Mouse (Mus musculus) hematopoietic stem cell, adult 5-6 weeks (primary cell): ENCODE data around the gene Gid8. TPM values are rescaled to one million over a fixed set of nuclear protein-coding genes. Genes with fewer than 3 reads are reported as not detected.
"Not testable (repeated sequence)": the region's sequence is repeated elsewhere in the genome, so short reads cannot be mapped to it uniquely, and the experiment has no call there.

Experiments
- ATAC-seq, 2 experiments: fragments of 125-278 bp in 1 of 2; replicated peaks in 1 of 2; 2 replicates each; pipeline ENCODE4 v1.8.0; 2016 to 2017; ENCODE audit warnings: inconsistent platforms in 2 of 2, mild to moderate bottlenecking in 2 of 2, moderate number of reproducible peaks in 2 of 2, low read depth in 1 of 2, moderate TSS enrichment in 1 of 2; ENCODE audit not compliant: low FRiP score in 2 of 2, poor library complexity in 2 of 2, severe bottlenecking in 2 of 2, insufficient read depth in 1 of 2, low TSS enrichment in 1 of 2
- total RNA-seq: library from RNA; stranded (forward); fragments of 172-1452, 232-1000 nt; gene quantifications from 2 replicates; pipeline ENCODE4 v1.2.3, GENCODE M21; 2017

Gid8 gene
- total RNA-seq, 1 experiment from 2014 or later: 78.0 TPM

- 0 out of 4 replicates have a peak, but pooled peaks have one; percentile 15 to 20 for ATAC-seq
These were observed 4.9 kb upstream of the Gid8 start for GRCm38 (mm10) chr2:180705066-180705465.

DNA sequence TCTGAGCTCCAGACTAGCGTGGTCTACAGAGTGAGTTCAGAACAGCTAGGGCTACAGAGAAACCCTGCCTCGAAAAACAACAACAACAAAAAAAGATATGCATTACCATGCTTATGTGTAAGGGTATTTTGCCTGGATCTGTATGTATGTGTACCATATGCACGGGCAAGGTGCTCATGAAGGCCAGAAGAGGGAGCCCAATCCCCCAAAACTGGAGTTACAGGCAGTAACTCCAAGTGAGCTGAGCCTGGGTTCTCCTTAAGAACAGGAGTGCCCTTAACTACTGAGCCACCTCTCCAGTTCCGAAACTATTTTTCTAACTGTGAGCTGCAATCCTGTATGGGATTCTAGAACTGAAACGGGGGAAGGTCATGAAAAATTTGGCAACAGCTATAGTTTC, 3.9 kb upstream of the Gid8 start:
- ATAC-seq: no peak

- 0 out of 4 replicates have a peak, but pooled peaks of 1 of the 2 experiments have one; percentile 3 for ATAC-seq
These were observed 644 bp upstream of the Gid8 start for GRCm38 (mm10) chr2:180709023-180709922.

DNA sequence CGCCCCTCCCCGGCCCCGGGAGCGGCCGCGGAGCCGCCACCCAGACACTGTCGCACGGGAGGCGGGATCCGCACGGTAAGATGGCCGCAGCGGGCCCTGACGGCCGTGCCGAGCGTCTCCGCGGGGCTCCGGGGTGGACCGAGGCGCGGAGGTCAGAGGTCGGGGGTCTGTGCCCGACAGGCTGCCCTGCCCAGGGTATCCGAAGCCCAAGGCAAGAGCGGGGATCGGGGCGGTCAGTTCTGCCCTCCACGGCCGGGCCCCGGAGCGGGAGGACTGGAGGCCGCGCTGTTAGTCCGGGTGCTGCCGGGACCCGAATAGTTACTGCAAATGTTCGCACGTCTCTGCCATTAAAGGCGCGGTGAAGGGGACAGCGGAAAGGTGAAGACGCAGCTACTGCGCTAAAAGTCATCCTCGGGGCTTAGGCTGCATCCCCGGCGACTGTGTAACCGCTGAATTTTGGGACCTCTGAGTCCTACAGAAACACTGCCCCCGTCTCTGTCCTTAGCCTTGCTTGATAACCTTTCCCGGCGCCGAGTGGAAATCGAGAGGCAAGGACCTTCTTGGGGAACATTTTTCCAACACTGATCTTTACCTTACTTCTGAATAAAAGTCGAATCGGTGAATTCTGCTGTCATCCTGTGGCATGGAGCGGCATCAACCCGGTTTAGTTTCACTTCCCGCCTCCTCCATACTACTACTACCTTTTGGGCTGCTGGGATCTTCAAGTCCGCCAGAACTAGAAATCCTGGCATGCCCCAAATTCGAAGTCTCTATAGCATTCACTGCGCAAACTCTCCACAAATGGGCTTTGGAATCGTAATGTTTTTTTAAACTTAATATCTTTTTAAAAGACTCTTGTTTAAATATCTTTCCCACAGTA, 599 bp downstream of the Gid8 start:
- no peak for ATAC-seq

DNA sequence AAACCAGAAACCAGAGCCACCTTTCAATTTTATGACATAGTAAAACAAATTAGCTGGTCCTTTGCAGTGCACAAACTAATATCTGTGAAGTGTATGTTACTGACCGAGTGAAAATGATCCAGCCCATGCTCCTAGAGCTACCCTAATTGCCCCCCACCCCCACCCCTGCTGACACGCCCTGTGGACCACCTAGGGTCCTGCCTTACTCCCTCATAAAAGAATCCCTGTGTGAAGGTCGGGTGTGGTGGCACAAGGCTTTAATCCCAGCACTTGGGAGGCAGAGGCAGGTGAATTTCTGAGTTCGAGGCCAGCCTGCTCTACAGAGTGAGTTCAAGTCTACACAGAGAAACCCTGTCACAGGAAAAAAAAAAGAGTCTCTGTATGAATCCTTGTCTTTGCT, 1.6 kb downstream of the Gid8 start:
- ATAC-seq: no peak

- peak in 1 of 2 experiments; percentile 14; a peak in 1 of 4 replicates for ATAC-seq
These were observed 2.2 kb downstream of the Gid8 start for GRCm38 (mm10) chr2:180712037-180712689.

DNA sequence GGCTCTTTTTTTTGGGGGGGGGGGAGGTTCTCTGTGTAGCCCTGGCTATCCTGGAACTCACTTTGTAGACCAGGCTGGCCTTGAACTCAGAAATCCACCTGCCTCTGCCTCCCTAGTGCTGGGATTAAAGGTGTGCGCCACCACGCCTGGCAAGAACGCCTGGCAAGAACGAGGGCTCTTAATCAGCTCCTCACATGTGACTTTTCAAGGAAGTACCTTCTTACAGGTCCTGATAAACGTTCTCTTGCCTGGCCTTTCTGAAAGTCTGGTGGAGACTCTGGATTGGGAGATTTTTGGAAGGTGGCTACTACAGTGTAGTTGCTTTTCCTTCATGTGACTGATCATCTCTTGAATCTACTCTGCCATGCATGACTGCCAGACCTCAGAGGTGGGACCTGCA, 12.8 kb downstream of the Gid8 start:
- ATAC-seq: not testable (repeated sequence)

- ATAC-seq: no peak
These were observed 13.9 kb downstream of the Gid8 start for GRCm38 (mm10) chr2:180723865-180724264.

GRCm38 (mm10) chr2:180724585-180725413, 14.9 kb downstream of the Gid8 start, which contains the start of gene Slc17a9:
Slc17a9 (plus strand) TSS chr2:180725263.
- ATAC-seq: peak; percentile 80 to 87

GRCm38 (mm10) chr2:180725414-180725778, 15.5 kb downstream of the Gid8 start:
- ATAC-seq: no peak

- no peak for ATAC-seq
These were observed 16.1 kb downstream of the Gid8 start for GRCm38 (mm10) chr2:180725856-180726629.

DNA sequence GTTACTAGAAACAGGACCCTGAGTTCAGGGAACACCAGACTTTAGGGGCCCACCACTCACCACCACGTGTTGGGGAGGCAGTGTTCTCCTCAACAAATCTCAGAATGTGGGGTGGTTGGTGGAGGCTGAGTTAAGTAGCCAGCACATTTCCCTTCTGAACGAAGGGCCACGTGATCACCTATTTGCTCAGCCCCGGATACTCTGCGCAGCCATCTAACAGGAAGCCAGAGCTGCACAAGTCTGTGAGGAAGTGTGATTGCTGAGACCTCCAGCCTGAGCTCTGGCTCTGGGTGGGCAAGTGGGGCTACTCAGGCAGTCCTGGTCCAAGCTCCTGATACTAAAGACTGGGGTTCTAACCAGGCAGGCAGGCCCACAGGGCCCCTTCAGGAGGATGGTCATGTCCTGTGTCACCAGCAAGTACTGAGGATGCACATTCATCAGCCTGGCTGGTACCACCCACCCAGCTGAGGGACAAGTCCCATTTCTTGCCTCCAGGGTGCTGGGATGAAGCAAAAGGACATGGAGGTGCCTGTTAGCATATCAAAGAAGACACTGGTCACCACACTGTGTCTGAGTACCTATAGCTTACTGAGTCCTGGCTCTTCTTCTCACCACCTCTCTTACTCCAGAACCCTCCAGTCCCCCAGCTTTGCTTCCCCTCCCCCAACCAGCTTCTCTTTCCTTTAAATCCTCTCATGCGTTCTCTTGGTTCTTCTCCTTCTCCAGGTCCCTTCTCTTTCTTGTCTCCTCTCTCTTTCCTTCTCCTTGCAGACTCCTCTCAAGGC, 16.9 kb downstream of the Gid8 start:
- ATAC-seq: peak; percentile 82 to 83

DNA sequence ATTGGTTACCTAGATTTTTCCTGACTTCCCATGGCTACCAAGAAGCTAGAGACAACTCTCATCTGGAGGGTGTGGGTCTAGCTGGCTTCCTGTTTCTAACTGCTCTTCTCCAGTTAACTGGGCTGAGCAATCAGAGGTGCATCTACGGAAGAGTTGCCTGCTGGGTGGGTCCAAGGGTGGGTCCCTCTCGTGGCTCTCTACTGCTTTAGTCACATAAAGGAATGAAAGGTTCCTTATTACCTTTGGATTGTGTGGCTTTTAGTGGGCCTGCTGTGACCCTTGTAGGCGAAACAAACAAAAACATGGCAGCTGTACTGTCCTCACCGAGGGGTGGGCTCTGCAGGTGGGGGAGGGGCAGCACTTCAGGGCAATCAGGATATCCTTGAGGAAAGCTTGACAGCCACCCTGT, 17.7 kb downstream of the Gid8 start:
- ATAC-seq: no peak

DNA sequence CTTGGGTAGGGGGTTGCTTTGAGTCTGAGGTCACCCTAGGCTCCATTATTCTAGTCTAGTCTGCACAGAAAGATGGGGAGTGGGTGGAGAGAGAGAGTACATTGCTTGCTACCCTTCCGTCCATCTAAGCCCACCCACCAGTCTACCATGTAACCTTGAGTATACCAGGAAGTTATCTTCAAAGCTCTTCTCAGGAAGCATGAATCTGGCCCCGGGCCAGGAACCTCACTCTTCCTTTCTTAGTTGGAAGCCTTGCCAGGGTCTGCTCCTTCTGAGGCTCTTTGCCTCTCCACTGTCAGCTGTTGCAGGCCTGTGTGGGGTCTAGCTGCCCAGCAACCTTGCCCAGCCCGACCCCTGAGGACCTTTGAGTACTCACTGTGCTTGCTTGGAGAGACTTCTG, 21.1 kb downstream of the Gid8 start:
- ATAC-seq: no peak

DNA sequence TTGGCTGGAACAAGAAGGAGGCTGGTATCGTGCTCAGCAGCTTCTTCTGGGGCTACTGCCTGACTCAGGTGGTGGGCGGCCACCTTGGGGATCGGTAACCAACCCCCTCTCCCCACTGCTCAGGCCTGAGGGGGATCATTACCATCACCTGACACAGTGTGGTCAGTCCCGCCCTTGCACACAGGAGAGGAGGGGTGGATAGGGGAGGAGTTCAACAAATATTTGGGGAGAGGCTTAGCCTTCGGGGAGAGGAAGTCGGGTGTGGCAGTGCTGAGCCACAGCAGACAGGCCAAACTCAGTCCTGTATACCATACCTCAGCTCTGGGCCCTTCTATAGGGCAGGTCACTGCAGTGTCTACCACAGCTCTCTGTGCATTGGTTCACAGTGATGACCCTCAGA, 22.1 kb downstream of the Gid8 start:
- peak; percentile 38 to 43; a peak in 3 of 4 replicates for ATAC-seq
